Mouse (Mus musculus) brain, embryonic 18.5 days (tissue): ENCODE data around the gene Teddm1b.
"Not testable (repeated sequence)": the region's sequence is repeated elsewhere in the genome, so short reads cannot be mapped to it uniquely, and the experiment has no call there.

Experiments used
- DNase-seq: peaks from one replicate; pipeline ENCODE4 v3.0.0-alpha.2; 2012; ENCODE audit warnings: low read depth, low spot score

Gene Teddm1b

GRCm38 (mm10) chr1:153874045-153874444 lies at the start of gene Teddm1b:
Gene Teddm1b (plus strand): TSS chr1:153874345.
- DNase-seq = no peak

GRCm38 (mm10) chr1:153830746-153831145 lies 43.4 kb upstream of the Teddm1b start:
- no peak for DNase-seq

GRCm38 (mm10) chr1:153836036-153836435 lies 38.1 kb upstream of the Teddm1b start:
- DNase-seq = no peak

- DNase-seq = no peak
These were observed 31.9 kb upstream of the Teddm1b start for GRCm38 (mm10) chr1:153842121-153842740.

GRCm38 (mm10) chr1:153844042-153844441 lies 30.1 kb upstream of the Teddm1b start, which contains the start of gene Rgsl1:
Gene Rgsl1 (minus strand): TSS chr1:153844142.
- DNase-seq = no peak

- DNase-seq = no peak
These were observed 27.7 kb upstream of the Teddm1b start for GRCm38 (mm10) chr1:153846420-153846819.

- peak; percentile 24 for DNase-seq
These were observed 27.3 kb upstream of the Teddm1b start for GRCm38 (mm10) chr1:153846867-153847266.

GRCm38 (mm10) chr1:153852696-153853095 lies 21.4 kb upstream of the Teddm1b start:
- not testable (repeated sequence) for DNase-seq

- no peak for DNase-seq
These were observed 18.2 kb upstream of the Teddm1b start for GRCm38 (mm10) chr1:153855946-153856345.

- DNase-seq = not testable (repeated sequence)
These were observed 6.2 kb downstream of the Teddm1b start for GRCm38 (mm10) chr1:153880391-153880790.

- DNase-seq = no peak
These were observed 12.0 kb downstream of the Teddm1b start for GRCm38 (mm10) chr1:153886024-153886633.

GRCm38 (mm10) chr1:153890121-153890520 lies 16.0 kb downstream of the Teddm1b start:
- no peak for DNase-seq

GRCm38 (mm10) chr1:153891442-153891841 lies 17.3 kb downstream of the Teddm1b start, which contains the start of gene Teddm1a:
Gene Teddm1a (plus strand): TSS chr1:153891742.
- DNase-seq = no peak

GRCm38 (mm10) chr1:153893746-153894145 lies 19.6 kb downstream of the Teddm1b start:
- DNase-seq = no peak

GRCm38 (mm10) chr1:153894201-153894893 lies 20.2 kb downstream of the Teddm1b start:
- DNase-seq = no peak

- peak; percentile 69 for DNase-seq
These were observed 20.8 kb downstream of the Teddm1b start for GRCm38 (mm10) chr1:153894979-153895378.

- DNase-seq = no peak
These were observed 23.1 kb downstream of the Teddm1b start for GRCm38 (mm10) chr1:153897196-153897595.

GRCm38 (mm10) chr1:153898989-153899730 lies 25.0 kb downstream of the Teddm1b start:
- DNase-seq = no peak

GRCm38 (mm10) chr1:153899731-153900380 lies 25.7 kb downstream of the Teddm1b start, which contains the start of the genes Glul and Teddm2:
Gene Glul (plus strand): TSS chr1:153899944.
Gene Teddm2 (minus strand): TSS chr1:153900228.
- DNase-seq = peak; percentile 94

GRCm38 (mm10) chr1:153900381-153900780 lies 26.2 kb downstream of the Teddm1b start:
- DNase-seq = no peak
